ENCODE assay signal across 28 mouse cellular contexts in the genomic region with DNA sequence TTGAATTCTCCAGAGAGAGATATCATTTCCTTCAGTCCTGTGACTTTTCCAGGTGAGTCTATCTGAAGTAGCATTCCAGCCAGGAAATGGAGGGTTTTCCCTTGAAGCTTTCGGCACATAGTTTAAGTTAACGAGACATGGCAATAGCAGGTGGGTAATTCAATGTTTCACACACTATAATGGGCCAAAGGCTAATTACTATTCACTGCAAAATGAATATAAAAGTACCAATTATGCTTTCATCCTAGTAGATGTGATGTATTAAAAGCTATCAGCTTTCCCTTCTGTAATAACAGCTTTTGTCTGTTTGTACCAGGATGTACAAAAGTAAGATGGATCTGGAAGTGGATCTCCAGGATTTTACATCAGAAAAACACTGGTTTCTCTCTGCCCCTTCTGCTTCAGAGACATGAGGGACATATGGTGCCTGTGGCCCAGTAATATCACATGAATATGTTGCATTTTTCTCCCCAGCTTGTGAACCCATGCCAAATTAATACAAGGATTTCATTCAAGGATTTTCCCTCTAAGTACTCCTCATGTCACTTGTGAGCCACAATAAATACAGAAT.
DNase-seq lines count a peak whose midpoint lies in the region; ATAC-seq and TF ChIP-seq lines count a peak whose summit lies in the region.
"Had no signal": no experiment of that assay in that cellular context is flagged by ENCODE, and none has a peak within 500 bp of the region (broad histone marks: within the 10 kb centered on the region; RNA-seq: fewer than 3 reads in every experiment).

No protein-coding gene starts in this region.

- no peak for TF ChIP-seq CTCF in midbrain, postnatal 0 days (IDR thresholded peaks at IDR 0.05)

- no peak overlapping the region for H3K4me2 ChIP-seq in midbrain, postnatal 0 days (ENCODE audit: low read depth, low read length, poor library complexity, severe bottlenecking)
- H3K4me2 ChIP-seq in midbrain, embryonic 14.5 days (ENCODE audit: low read length), result no peak overlapping the region
- H3K4me2 ChIP-seq in forebrain, embryonic 16.5 days (ENCODE audit: low read length), result no peak overlapping the region
- no peak overlapping the region for H3K4me2 ChIP-seq in intestine, embryonic 16.5 days (ENCODE audit: low read depth, low read length)
- H3K4me2 ChIP-seq: embryonic facial prominence, embryonic 12.5 days; embryonic facial prominence, embryonic 15.5 days; heart, embryonic 12.5 days; heart, embryonic 15.5 days; hindbrain, embryonic 13.5 days; intestine, embryonic 15.5 days had no signal

- no peaks in the 10 kb centered on the region for H3K36me3 ChIP-seq in midbrain, postnatal 0 days (ENCODE audit: insufficient read depth, low read length)
- no peaks in the 10 kb centered on the region for H3K36me3 ChIP-seq in midbrain, embryonic 14.5 days (ENCODE audit: control insufficient read depth, insufficient read depth, low read length)
- no peaks in the 10 kb centered on the region for H3K36me3 ChIP-seq in forebrain, embryonic 16.5 days (ENCODE audit: control insufficient read depth, insufficient read depth)
- no peaks in the 10 kb centered on the region for H3K36me3 ChIP-seq in intestine, embryonic 16.5 days (ENCODE audit: control insufficient read depth, insufficient read depth, low read length)
- H3K36me3 ChIP-seq: embryonic facial prominence, embryonic 12.5 days; embryonic facial prominence, embryonic 15.5 days; heart, embryonic 12.5 days; heart, embryonic 15.5 days; hindbrain, embryonic 10.5 days; hindbrain, embryonic 13.5 days; intestine, embryonic 15.5 days had no signal

- no peak overlapping the region for H3K9ac ChIP-seq in midbrain, postnatal 0 days (replicated peaks; ENCODE audit: low read length, poor library complexity, severe bottlenecking)
- no peak overlapping the region for H3K9ac ChIP-seq in midbrain, embryonic 14.5 days (replicated peaks; ENCODE audit: low read length)
- no peak overlapping the region for H3K9ac ChIP-seq in forebrain, embryonic 16.5 days (replicated peaks; ENCODE audit: low read depth, low read length)
- no peak overlapping the region for H3K9ac ChIP-seq in intestine, embryonic 16.5 days (ENCODE audit: low read depth, low read length)
- H3K9ac ChIP-seq: embryonic facial prominence, embryonic 12.5 days; embryonic facial prominence, embryonic 15.5 days; heart, embryonic 12.5 days; heart, embryonic 15.5 days; hindbrain, embryonic 13.5 days; intestine, embryonic 15.5 days had no signal

- H3K4me1 ChIP-seq in midbrain, postnatal 0 days (ENCODE audit: insufficient read depth, low read length), result no peaks in the 10 kb centered on the region
- no peaks in the 10 kb centered on the region for H3K4me1 ChIP-seq in midbrain, embryonic 14.5 days (ENCODE audit: control insufficient read depth, insufficient read depth, low read length)
- H3K4me1 ChIP-seq in forebrain, embryonic 16.5 days (replicated peaks; ENCODE audit: control insufficient read depth, insufficient read depth, low read length), result peaks cover 4% of the 10 kb centered on the region; the same call in 1 of the 2 replicates
- H3K4me1 ChIP-seq in intestine, embryonic 16.5 days (ENCODE audit: control insufficient read depth, insufficient read depth, low read length), result no peaks in the 10 kb centered on the region
- H3K4me1 ChIP-seq: embryonic facial prominence, embryonic 12.5 days; embryonic facial prominence, embryonic 15.5 days; heart, embryonic 12.5 days; heart, embryonic 15.5 days; hindbrain, embryonic 10.5 days; intestine, embryonic 15.5 days had no signal

- no peak overlapping the region for H3K27ac ChIP-seq in midbrain, postnatal 0 days (ENCODE audit: low read depth, low read length)
- H3K27ac ChIP-seq in midbrain, embryonic 14.5 days (replicated peaks; ENCODE audit: low read depth, low read length), result no peak overlapping the region
- peak overlapping the region; percentile 54 for H3K27ac ChIP-seq in forebrain, embryonic 16.5 days (ENCODE audit: low read length)
- H3K27ac ChIP-seq in intestine, embryonic 16.5 days (ENCODE audit: low read length), result no peak overlapping the region
- H3K27ac ChIP-seq: embryonic facial prominence, embryonic 12.5 days; embryonic facial prominence, embryonic 15.5 days; gastrocnemius, adult 2 months; heart, embryonic 15.5 days; hindbrain, embryonic 10.5 days; hindbrain, embryonic 13.5 days; intestine, embryonic 15.5 days had no signal

- H3K4me3 ChIP-seq in midbrain, postnatal 0 days (ENCODE audit: low read depth, low read length), result no peak overlapping the region
- no peak overlapping the region for H3K4me3 ChIP-seq in midbrain, embryonic 14.5 days (replicated peaks; ENCODE audit: low read depth, low read length)
- no peak overlapping the region for H3K4me3 ChIP-seq in forebrain, embryonic 16.5 days (replicated peaks; ENCODE audit: low read length)
- no peak overlapping the region for H3K4me3 ChIP-seq in intestine, embryonic 16.5 days (ENCODE audit: low read length)
- H3K4me3 ChIP-seq: embryonic facial prominence, embryonic 12.5 days; embryonic facial prominence, embryonic 15.5 days; gastrocnemius, adult 2 months; heart, embryonic 12.5 days; heart, embryonic 15.5 days; hindbrain, embryonic 10.5 days; hindbrain, embryonic 13.5 days; intestine, embryonic 15.5 days had no signal

- 71% methylated on average over 2 of the region's 2 CpGs for WGBS in midbrain, postnatal 0 days
- WGBS in midbrain, embryonic 14.5 days, result 72% methylated on average over 2 of the region's 2 CpGs
- 9% methylated on average over 2 of the region's 2 CpGs for WGBS in forebrain, embryonic 16.5 days
- WGBS in intestine, embryonic 16.5 days, result 81% methylated on average over 2 of the region's 2 CpGs

- H3K9me3 ChIP-seq in midbrain, postnatal 0 days (ENCODE audit: low read length), result no peaks in the 10 kb centered on the region
- H3K9me3 ChIP-seq in midbrain, embryonic 14.5 days (ENCODE audit: control insufficient read depth, low read length), result no peaks in the 10 kb centered on the region
- no peaks in the 10 kb centered on the region for H3K9me3 ChIP-seq in forebrain, embryonic 16.5 days (ENCODE audit: control insufficient read depth, low read length)
- H3K9me3 ChIP-seq in intestine, embryonic 16.5 days (ENCODE audit: control insufficient read depth, low read length), result no peaks in the 10 kb centered on the region
- H3K9me3 ChIP-seq: embryonic facial prominence, embryonic 12.5 days; embryonic facial prominence, embryonic 15.5 days; heart, embryonic 12.5 days; heart, embryonic 15.5 days; hindbrain, embryonic 10.5 days; hindbrain, embryonic 13.5 days; intestine, embryonic 15.5 days had no signal

- no peaks in the 10 kb centered on the region for H3K27me3 ChIP-seq in midbrain, postnatal 0 days (ENCODE audit: insufficient read depth, low read length)
- H3K27me3 ChIP-seq in midbrain, embryonic 14.5 days (ENCODE audit: control insufficient read depth, insufficient read depth, low read length), result no peaks in the 10 kb centered on the region
- H3K27me3 ChIP-seq in forebrain, embryonic 16.5 days (replicated peaks; ENCODE audit: control insufficient read depth, insufficient read depth, low read length), result no peaks in the 10 kb centered on the region
- H3K27me3 ChIP-seq in intestine, embryonic 16.5 days (replicated peaks; ENCODE audit: control insufficient read depth, insufficient read depth, low read length), result no peaks in the 10 kb centered on the region
- H3K27me3 ChIP-seq: embryonic facial prominence, embryonic 12.5 days; embryonic facial prominence, embryonic 15.5 days; heart, embryonic 12.5 days; heart, embryonic 15.5 days; hindbrain, embryonic 13.5 days; intestine, embryonic 15.5 days had no signal

- peak; percentile 19 for DNase-seq in midbrain, postnatal 0 days (ENCODE audit: low spot score)
- no peak for DNase-seq in midbrain, embryonic 14.5 days
- DNase-seq in brain, embryonic 18.5 days (ENCODE audit: low read depth, low spot score), result peak; percentile 12
- DNase-seq in adipocyte (ENCODE audit: low spot score), result no peak
- DNase-seq: adrenal gland, postnatal 10 days; adrenal gland, postnatal 36 days; cerebellum, adult 18-20 months; cerebellum, adult 9-10 months; cerebellum, postnatal 25 days; gastrocnemius, adult 2 months; gastrocnemius, postnatal 25 days; heart, adult 18-20 months; heart, postnatal 10 days; heart, postnatal 36 days; kidney, adult 18-20 months; kidney, adult 9 months had no signal

- ATAC-seq in midbrain, postnatal 0 days (ENCODE audit: low FRiP score), result no peak
- no peak for ATAC-seq in midbrain, embryonic 14.5 days (ENCODE audit: low FRiP score, low TSS enrichment)
- ATAC-seq in forebrain, embryonic 16.5 days, result peak; percentile 90
- ATAC-seq in CD4-positive, CD25-positive, alpha-beta regulatory T cell, adult 4 months, result no peak
- no peak for ATAC-seq in intestine, embryonic 16.5 days
- ATAC-seq: activated CD4-positive, CD25-positive, alpha-beta regulatory T cell, adult 4 months; hindbrain, embryonic 16.5 days; intestine, embryonic 15.5 days had no signal

Comparison
In these comparisons a context has a peak if more than half of its experiments do, and no peak if none do; other contexts are left out.
1. DNase-seq: peak in midbrain, postnatal 0 days (single experiment) and brain, embryonic 18.5 days (single experiment); none in midbrain, embryonic 14.5 days (single experiment) and adipocyte (single experiment).